Mouse (Mus musculus): Measurements from ENCODE around the gene Wdr83. TPM values are rescaled to one million over a fixed set of nuclear protein-coding genes. Genes with fewer than 3 reads are reported as not detected.
"Not testable (repeated sequence)": the region's sequence is repeated elsewhere in the genome, so short reads cannot be mapped to it uniquely, and the experiment has no call there.

Wdr83 gene
- polyA plus RNA-seq, 1 experiment from 2014 or later, result 41.2 TPM

- H3K4me1 ChIP-seq (replicated peaks; ENCODE audit: control insufficient read depth, insufficient read depth, low read length), result peaks cover 12% of the 10 kb centered on the region
- peak within 1 kb of the TSS; percentile 42 for H3K4me3 ChIP-seq (replicated peaks; ENCODE audit: low read length)
- H3K4me2 ChIP-seq (replicated peaks), result peak within 1 kb of the TSS; percentile 68
- peaks cover 26% of the 10 kb centered on the region for H3K36me3 ChIP-seq (replicated peaks; ENCODE audit: control insufficient read depth, insufficient read depth)
- WGBS, result under 1% methylated on average over 30 of the region's 30 CpGs
- H3K9me3 ChIP-seq (ENCODE audit: control insufficient read depth, low read length), result no peaks in the 10 kb centered on the region
- DNase-seq (ENCODE audit: low spot score) (peak; percentile 71), ATAC-seq (ENCODE audit: low FRiP score) (peak; percentile 85)
- H3K9ac ChIP-seq, result peak within 1 kb of the TSS; percentile 54
- H3K27me3 ChIP-seq (ENCODE audit: control insufficient read depth, insufficient read depth, low read length), result no peaks in the 10 kb centered on the region
- no peak within 1 kb of the TSS for H3K27ac ChIP-seq
Measured at GRCm38 (mm10) chr8:85083108-85083813, 2.2 kb upstream of the Wdr83 start, which contains the start of gene Man2b1. Gene Man2b1, plus strand, starts transcription at chr8:85083270.

GRCm38 (mm10) chr8:85082169-85082568, 1.1 kb upstream of the Wdr83 start:
- not testable (repeated sequence) for H3K9ac ChIP-seq; H3K4me3 ChIP-seq (replicated peaks; ENCODE audit: low read length); H3K9me3 ChIP-seq (ENCODE audit: control insufficient read depth, low read length); ATAC-seq (ENCODE audit: low FRiP score); H3K27me3 ChIP-seq (ENCODE audit: control insufficient read depth, insufficient read depth, low read length); DNase-seq (ENCODE audit: low spot score); H3K27ac ChIP-seq; H3K4me2 ChIP-seq (replicated peaks)
- 92% methylated on average over 4 of the region's 4 CpGs for WGBS
- Histone ChIP-seq H3K36me3 (replicated peaks; ENCODE audit: control insufficient read depth, insufficient read depth) (peaks cover 23% of the 10 kb centered on the region), H3K4me1 (replicated peaks; ENCODE audit: control insufficient read depth, insufficient read depth, low read length) (peaks cover 12% of the 10 kb centered on the region)

DNA sequence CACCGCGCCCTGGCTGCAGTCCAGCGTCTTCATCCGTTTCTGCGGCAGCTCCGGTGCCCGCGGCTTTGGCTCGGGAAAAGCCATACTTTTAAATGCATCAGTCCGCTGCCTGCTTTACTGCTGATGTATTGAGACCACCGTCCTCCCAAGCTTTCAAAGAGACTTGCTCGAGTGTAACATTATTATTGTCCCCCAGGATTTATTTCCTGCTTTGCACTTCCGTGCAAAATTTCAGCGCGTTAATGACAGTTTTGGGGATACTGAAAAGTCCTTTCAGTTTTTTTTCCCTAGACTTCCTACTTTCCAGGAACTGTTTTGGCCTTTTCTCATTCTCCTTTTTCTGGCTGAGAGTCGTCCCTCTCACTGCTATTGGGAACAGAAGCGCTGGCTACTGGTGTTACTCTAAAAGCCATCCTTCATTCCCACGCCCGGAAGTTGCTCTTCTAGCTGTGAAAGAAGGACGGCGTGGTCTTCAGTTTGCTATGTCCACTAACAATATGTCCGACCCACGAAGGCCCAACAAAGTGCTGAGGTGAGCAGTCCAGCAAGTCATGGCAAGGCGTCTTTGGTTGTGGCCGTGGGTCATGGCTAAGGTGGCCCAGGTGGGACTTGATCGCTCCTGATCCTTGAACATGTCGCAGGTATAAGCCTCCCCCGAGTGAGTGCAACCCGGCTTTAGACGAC, 432 bp downstream of the Wdr83 start, which contains the start of gene Wdr83os:
Gene Wdr83os (plus strand): TSS at position 209 of the 684 bp plus-strand sequence.
- H3K4me3 ChIP-seq (replicated peaks; ENCODE audit: low read length), result peak within 1 kb of the TSS; percentile 78
- no peak within 1 kb of the TSS; the same call in 1 of the 2 replicates for H3K27ac ChIP-seq
- under 1% methylated on average over 30 of the region's 30 CpGs for WGBS
- H3K4me2 ChIP-seq (replicated peaks), result peak within 1 kb of the TSS; percentile 62
- peak within 1 kb of the TSS; percentile 87 for H3K9ac ChIP-seq
- ATAC-seq (ENCODE audit: low FRiP score), result 0 out of 2 replicates have a peak, but pooled peaks have one; percentile 16
- peaks cover 12% of the 10 kb centered on the region for H3K4me1 ChIP-seq (replicated peaks; ENCODE audit: control insufficient read depth, insufficient read depth, low read length)
- no peaks in the 10 kb centered on the region for H3K27me3 ChIP-seq (ENCODE audit: control insufficient read depth, insufficient read depth, low read length)
- no peaks in the 10 kb centered on the region for H3K9me3 ChIP-seq (ENCODE audit: control insufficient read depth, low read length)
- DNase-seq (ENCODE audit: low spot score), result peak; percentile 77
- peaks cover 27% of the 10 kb centered on the region for H3K36me3 ChIP-seq (replicated peaks; ENCODE audit: control insufficient read depth, insufficient read depth)

DNA sequence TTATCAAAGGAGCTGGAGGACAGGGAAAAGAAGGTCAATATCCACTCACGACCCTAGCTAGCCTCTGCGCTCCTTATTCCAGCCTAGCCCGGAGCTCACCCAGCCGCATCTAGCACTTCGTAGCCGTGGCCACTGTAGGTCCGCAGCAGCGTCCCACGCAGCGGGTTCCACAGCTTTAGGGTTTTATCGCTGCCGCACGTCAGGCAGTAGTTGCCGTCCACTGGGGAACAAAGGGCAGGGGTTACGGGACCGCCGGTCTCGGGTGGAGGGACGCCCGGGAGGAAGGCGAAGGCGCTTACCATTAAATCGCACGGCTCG, 933 bp downstream of the Wdr83 start:
- under 1% methylated on average over 25 of the region's 25 CpGs for WGBS
- peak overlapping the region; percentile 87 for H3K9ac ChIP-seq
- no peaks in the 10 kb centered on the region for H3K9me3 ChIP-seq (ENCODE audit: control insufficient read depth, low read length)
- peaks cover 12% of the 10 kb centered on the region for H3K4me1 ChIP-seq (replicated peaks; ENCODE audit: control insufficient read depth, insufficient read depth, low read length)
- H3K4me2 ChIP-seq (replicated peaks), result peak overlapping the region; percentile 62
- peaks cover 32% of the 10 kb centered on the region for H3K36me3 ChIP-seq (replicated peaks; ENCODE audit: control insufficient read depth, insufficient read depth)
- no peak overlapping the region; the same call in 1 of the 2 replicates for H3K27ac ChIP-seq
- ATAC-seq (ENCODE audit: low FRiP score) (no peak), DNase-seq (ENCODE audit: low spot score) (no peak)
- H3K4me3 ChIP-seq (replicated peaks; ENCODE audit: low read length), result peak overlapping the region; percentile 78
- no peaks in the 10 kb centered on the region for H3K27me3 ChIP-seq (ENCODE audit: control insufficient read depth, insufficient read depth, low read length)

GRCm38 (mm10) chr8:85076993-85077392, 4.1 kb downstream of the Wdr83 start:
- Histone ChIP-seq H3K27ac (no peak overlapping the region), H3K9me3 (ENCODE audit: control insufficient read depth, low read length) (no peaks in the 10 kb centered on the region), H3K36me3 (replicated peaks; ENCODE audit: control insufficient read depth, insufficient read depth) (peaks cover 53% of the 10 kb centered on the region), H3K4me3 (replicated peaks; ENCODE audit: low read length) (no peak overlapping the region), H3K27me3 (ENCODE audit: control insufficient read depth, insufficient read depth, low read length) (no peaks in the 10 kb centered on the region), H3K4me1 (replicated peaks; ENCODE audit: control insufficient read depth, insufficient read depth, low read length) (peaks cover 21% of the 10 kb centered on the region), H3K4me2 (replicated peaks) (no peak overlapping the region), H3K9ac (no peak overlapping the region)
- 0% methylated on average over 2 of the region's 2 CpGs for WGBS
- peak; percentile 90 for DNase-seq (ENCODE audit: low spot score)
- peak; percentile 44; the same call in 1 of the 2 replicates for ATAC-seq (ENCODE audit: low FRiP score)

DNA sequence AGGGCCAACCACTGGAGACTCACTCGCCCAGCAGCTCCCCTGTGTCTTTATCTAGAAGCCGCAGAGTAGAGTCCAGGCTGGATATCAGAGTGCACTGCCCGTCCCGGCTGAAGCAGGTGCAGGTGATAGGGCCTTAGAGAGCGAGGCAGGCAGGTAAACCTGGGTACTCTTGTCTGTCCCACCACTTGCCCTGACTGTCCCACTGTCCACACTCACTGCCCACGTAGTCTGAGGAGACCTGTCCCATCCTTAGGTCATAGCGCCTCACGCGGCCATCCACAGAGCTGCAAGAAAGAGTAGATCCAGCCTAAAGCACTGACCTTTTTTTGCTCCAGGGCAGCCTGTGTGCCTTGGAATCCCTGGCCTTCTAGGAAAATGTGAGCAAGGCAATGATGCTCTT, 5.1 kb downstream of the Wdr83 start:
- Histone ChIP-seq H3K36me3 (replicated peaks; ENCODE audit: control insufficient read depth, insufficient read depth) (peaks cover 53% of the 10 kb centered on the region), H3K27ac (no peak overlapping the region), H3K4me2 (replicated peaks) (no peak overlapping the region), H3K9ac (no peak overlapping the region), H3K4me1 (replicated peaks; ENCODE audit: control insufficient read depth, insufficient read depth, low read length) (peaks cover 18% of the 10 kb centered on the region), H3K4me3 (replicated peaks; ENCODE audit: low read length) (no peak overlapping the region), H3K27me3 (ENCODE audit: control insufficient read depth, insufficient read depth, low read length) (no peaks in the 10 kb centered on the region), H3K9me3 (ENCODE audit: control insufficient read depth, low read length) (no peaks in the 10 kb centered on the region)
- DNase-seq (ENCODE audit: low spot score), result no peak
- ATAC-seq (ENCODE audit: low FRiP score), result no peak
- WGBS, result 73% methylated on average over 9 of the region's 9 CpGs

DNA sequence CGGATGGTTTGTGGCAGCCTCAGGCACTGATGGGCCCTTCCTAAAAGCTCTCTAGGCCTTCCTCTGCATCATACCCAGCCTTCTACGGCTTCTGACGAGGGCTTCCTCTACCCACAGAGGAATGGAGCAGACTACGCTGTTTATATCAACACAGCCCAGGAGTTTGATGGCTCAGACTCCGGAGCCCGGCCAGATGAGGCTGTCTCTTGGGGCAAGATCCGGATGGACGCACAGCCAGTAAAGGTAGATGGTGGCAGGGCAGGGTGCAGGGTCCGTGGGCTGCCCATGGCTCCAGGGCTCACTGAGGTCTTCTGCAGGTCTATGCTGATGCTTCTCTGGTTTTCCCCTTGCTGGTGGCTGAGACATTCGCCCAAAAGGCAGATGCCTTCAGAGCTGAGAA, 6.5 kb downstream of the Wdr83 start:
- ATAC-seq (ENCODE audit: low FRiP score), result no peak
- no peaks in the 10 kb centered on the region for H3K9me3 ChIP-seq (ENCODE audit: control insufficient read depth, low read length)
- WGBS, result 94% methylated on average over 10 of the region's 10 CpGs
- H3K9ac ChIP-seq, result no peak overlapping the region
- H3K27me3 ChIP-seq (ENCODE audit: control insufficient read depth, insufficient read depth, low read length), result no peaks in the 10 kb centered on the region
- H3K4me2 ChIP-seq (replicated peaks), result no peak overlapping the region
- DNase-seq (ENCODE audit: low spot score), result no peak
- H3K4me1 ChIP-seq (replicated peaks; ENCODE audit: control insufficient read depth, insufficient read depth, low read length), result peaks cover 17% of the 10 kb centered on the region
- H3K36me3 ChIP-seq (replicated peaks; ENCODE audit: control insufficient read depth, insufficient read depth), result peaks cover 53% of the 10 kb centered on the region
- no peak overlapping the region for H3K4me3 ChIP-seq (replicated peaks; ENCODE audit: low read length)
- no peak overlapping the region for H3K27ac ChIP-seq

DNA sequence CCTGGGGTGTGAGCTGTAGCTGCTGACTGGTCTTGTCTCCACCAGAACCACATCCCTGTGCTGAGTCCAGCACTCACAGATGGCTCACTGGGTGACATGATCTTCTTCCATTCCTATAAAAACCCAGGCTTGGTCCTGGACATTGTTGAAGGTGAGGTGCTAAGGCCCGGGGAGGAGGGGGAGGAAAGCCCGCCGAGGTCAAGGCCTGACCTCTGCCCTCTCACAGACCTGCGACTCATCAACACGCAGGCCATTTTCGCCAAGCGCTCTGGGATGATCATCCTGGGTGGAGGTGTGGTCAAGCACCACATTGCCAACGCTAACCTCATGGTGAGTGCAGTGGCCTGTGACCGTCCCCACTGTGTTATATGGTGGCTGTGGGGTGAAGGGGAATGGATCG, 6.9 kb downstream of the Wdr83 start:
- no peak overlapping the region for H3K9ac ChIP-seq
- H3K4me1 ChIP-seq (replicated peaks; ENCODE audit: control insufficient read depth, insufficient read depth, low read length), result peaks cover 15% of the 10 kb centered on the region
- H3K9me3 ChIP-seq (ENCODE audit: control insufficient read depth, low read length), result no peaks in the 10 kb centered on the region
- H3K27ac ChIP-seq, result no peak overlapping the region
- no peak overlapping the region for H3K4me3 ChIP-seq (replicated peaks; ENCODE audit: low read length)
- ATAC-seq (ENCODE audit: low FRiP score) (no peak), DNase-seq (ENCODE audit: low spot score) (no peak)
- no peak overlapping the region for H3K4me2 ChIP-seq (replicated peaks)
- peaks cover 52% of the 10 kb centered on the region for H3K36me3 ChIP-seq (replicated peaks; ENCODE audit: control insufficient read depth, insufficient read depth)
- 84% methylated on average over 10 of the region's 10 CpGs for WGBS
- H3K27me3 ChIP-seq (ENCODE audit: control insufficient read depth, insufficient read depth, low read length), result no peaks in the 10 kb centered on the region

- H3K4me2 ChIP-seq (replicated peaks), result no peak overlapping the region
- peaks cover 53% of the 10 kb centered on the region for H3K36me3 ChIP-seq (replicated peaks; ENCODE audit: control insufficient read depth, insufficient read depth)
Measured at GRCm38 (mm10) chr8:85073041-85073612, 8.0 kb downstream of the Wdr83 start.

More at GRCm38 (mm10) chr8:85073041-85073612, 8.0 kb downstream of the Wdr83 start:
- H3K27ac ChIP-seq, result no peak overlapping the region
- WGBS, result 93% methylated on average over 15 of the region's 15 CpGs
- DNase-seq (ENCODE audit: low spot score), result no peak
- H3K27me3 ChIP-seq (ENCODE audit: control insufficient read depth, insufficient read depth, low read length), result no peaks in the 10 kb centered on the region
- H3K9ac ChIP-seq, result no peak overlapping the region; the same call in 1 of the 2 replicates
- ATAC-seq (ENCODE audit: low FRiP score), result no peak
- H3K9me3 ChIP-seq (ENCODE audit: control insufficient read depth, low read length), result no peaks in the 10 kb centered on the region
- H3K4me1 ChIP-seq (replicated peaks; ENCODE audit: control insufficient read depth, insufficient read depth, low read length), result peaks cover 15% of the 10 kb centered on the region
- H3K4me3 ChIP-seq (replicated peaks; ENCODE audit: low read length), result peak overlapping the region; percentile 83
